Mouse (Mus musculus) CH12.LX (cell line): ENCODE results near the gene Cpt1b.

ENCODE experiments used
- EP300 ChIP-seq: IDR thresholded peaks from 2 replicates; pipeline ENCODE4 v1.6.1; 2011; ENCODE audit warnings: low read length, improper control_type of control experiment
- KAT2A ChIP-seq: IDR thresholded peaks from 2 replicates; pipeline ENCODE4 v1.6.1; 2012; ENCODE audit warnings: low read length, improper control_type of control experiment, inconsistent platforms; ENCODE audit not compliant: insufficient replicate concordance
- POLR2A ChIP-seq: IDR thresholded peaks from 2 replicates; pipeline ENCODE4 v1.6.1; 2011; ENCODE audit warnings: low read depth, mild to moderate bottlenecking, improper control_type of control experiment, low read length
- POLR2AphosphoS2 ChIP-seq: IDR thresholded peaks from 2 replicates; pipeline ENCODE4 v1.6.1; 2011; ENCODE audit warnings: low read depth, low read length, improper control_type of control experiment
- USF1 ChIP-seq: IDR thresholded peaks from 2 replicates; pipeline ENCODE4 v1.6.1; 2014; ENCODE audit warnings: low read depth, mild to moderate bottlenecking, inconsistent platforms, low read length, improper control_type of control experiment

- TF ChIP-seq EP300 (no peak), POLR2A (no peak), USF1 (no peak), KAT2A (no peak), POLR2AphosphoS2 (no peak)
Observed at GRCm38 (mm10) chr15:89398146-89398545, 27.5 kb downstream of the Cpt1b start.
